ENCODE assay signal across 28 mouse cellular contexts in genomic region chr15:40340269-40340668, GRCm38 (mm10).
"Had no signal": no experiment of that assay in that cellular context is flagged by ENCODE, and none has a peak within 500 bp of the region (broad histone marks: within the 10 kb centered on the region; RNA-seq: fewer than 3 reads in every experiment).

No protein-coding gene starts in this region.

- DNase-seq: cerebellum, adult 2 months; cerebellum, adult 8-10 months; cerebellum, adult 9-10 months; cerebellum, adult 9-11 months; cerebellum, postnatal 10 days; cerebellum, postnatal 14 days; cerebellum, postnatal 25 days; cerebellum, postnatal 36 days; embryo, embryonic 11 days; forebrain, postnatal 0 days; gastrocnemius, adult 2 months; gastrocnemius, postnatal 10 days; gastrocnemius, postnatal 14 days; gastrocnemius, postnatal 25 days; gastrocnemius, postnatal 36 days; heart, adult 11 months; heart, adult 18-20 months had no signal

- H3K36me3 ChIP-seq: embryonic facial prominence, embryonic 10.5 days; embryonic facial prominence, embryonic 12.5 days; embryonic facial prominence, embryonic 13.5 days; embryonic facial prominence, embryonic 15.5 days; forebrain, embryonic 10.5 days; forebrain, embryonic 12.5 days; forebrain, embryonic 15.5 days had no signal

- H3K9me3 ChIP-seq: embryonic facial prominence, embryonic 10.5 days; embryonic facial prominence, embryonic 12.5 days; embryonic facial prominence, embryonic 13.5 days; embryonic facial prominence, embryonic 15.5 days; forebrain, embryonic 10.5 days; forebrain, embryonic 12.5 days; forebrain, embryonic 13.5 days; forebrain, embryonic 15.5 days had no signal

- H3K4me2 ChIP-seq: embryonic facial prominence, embryonic 12.5 days; embryonic facial prominence, embryonic 13.5 days; embryonic facial prominence, embryonic 15.5 days; forebrain, embryonic 12.5 days; forebrain, embryonic 13.5 days; forebrain, embryonic 15.5 days had no signal

- H3K4me1 ChIP-seq: embryonic facial prominence, embryonic 12.5 days; embryonic facial prominence, embryonic 13.5 days; embryonic facial prominence, embryonic 15.5 days; forebrain, embryonic 10.5 days; forebrain, embryonic 12.5 days; forebrain, embryonic 13.5 days; forebrain, embryonic 15.5 days had no signal

- H3K4me3 ChIP-seq: embryonic facial prominence, embryonic 10.5 days; embryonic facial prominence, embryonic 12.5 days; embryonic facial prominence, embryonic 13.5 days; embryonic facial prominence, embryonic 15.5 days; erythroblast, embryonic 14.5 days; forebrain, embryonic 10.5 days; forebrain, embryonic 12.5 days; forebrain, embryonic 13.5 days; forebrain, embryonic 15.5 days; gastrocnemius, adult 2 months had no signal

- H3K27ac ChIP-seq: embryonic facial prominence, embryonic 10.5 days; embryonic facial prominence, embryonic 12.5 days; embryonic facial prominence, embryonic 13.5 days; embryonic facial prominence, embryonic 15.5 days; forebrain, embryonic 10.5 days; forebrain, embryonic 12.5 days; forebrain, embryonic 13.5 days; forebrain, embryonic 15.5 days; gastrocnemius, adult 2 months had no signal

- H3K9ac ChIP-seq: embryonic facial prominence, embryonic 12.5 days; embryonic facial prominence, embryonic 13.5 days; embryonic facial prominence, embryonic 15.5 days; forebrain, embryonic 12.5 days; forebrain, embryonic 13.5 days; forebrain, embryonic 15.5 days; forebrain, postnatal 0 days had no signal

- ATAC-seq: forebrain, embryonic 13.5 days; forebrain, embryonic 14.5 days; forebrain, embryonic 15.5 days; forebrain, embryonic 16.5 days had no signal

- H3K27me3 ChIP-seq: embryonic facial prominence, embryonic 12.5 days; embryonic facial prominence, embryonic 13.5 days; embryonic facial prominence, embryonic 15.5 days; forebrain, embryonic 12.5 days; forebrain, embryonic 13.5 days; forebrain, embryonic 15.5 days had no signal
